Mouse (Mus musculus): Measurements from ENCODE around the gene Cd80. TPM values are rescaled to one million over a fixed set of nuclear protein-coding genes. Genes with fewer than 3 reads are reported as not detected.
"Not testable (repeated sequence)": the region's sequence is repeated elsewhere in the genome, so short reads cannot be mapped to it uniquely, and the experiment has no call there.

Cd80 gene
- total and polyA plus RNA-seq, 3 experiments, result 39.5 to 57.8 (median 46.2) TPM

GRCm38 (mm10) chr16:38445576-38445975, 9.8 kb upstream of the Cd80 start:
- Histone ChIP-seq H3K36me3 (replicated peaks in 1 of 2; ENCODE audit: control insufficient read depth in 1 of 2, insufficient read depth in 1 of 2, low read length in 1 of 2) (peaks cover 55 to 78% of the 10 kb centered on the region in 2 experiments), H3K79me2 (replicated peaks; ENCODE audit: control insufficient read depth, extremely low read depth, insufficient read depth, poor library complexity, severe bottlenecking) (peaks cover 8% of the 10 kb centered on the region; the same call in 1 of the 2 replicates), H3K4me2 (ENCODE audit: insufficient read depth, low read depth, poor library complexity, severe bottlenecking) (no peak overlapping the region), H3K4me1 (ENCODE audit: control insufficient read depth in 1 of 2, insufficient read depth in 2 of 2) (peaks cover 18 to 61% of the 10 kb centered on the region in 2 experiments), H3K4me3 (replicated peaks in 1 of 3; ENCODE audit: low read depth in 2 of 3, low read length in 2 of 3, poor library complexity in 1 of 3) (no peak overlapping the region), H3K27ac (ENCODE audit: insufficient read depth, low read depth) (no peak overlapping the region), H3K27me3 (replicated peaks) (no peaks in the 10 kb centered on the region), H3K9me3 (replicated peaks; ENCODE audit: low read length) (peaks cover 14% of the 10 kb centered on the region), H3K9ac (ENCODE audit: insufficient read depth, low read depth) (no peak overlapping the region)
- in situ Hi-C loops (cut with MboI; ENCODE audit: low pct_ligation_motif_present, low pct_unique_long_range_greater_than_20kb, low sequenced_read_pairs), result no loop called here
- dilution Hi-C loops (cut with MboI; ENCODE audit: extremely low pct_ligation_motif_present, extremely low pct_unique_long_range_greater_than_20kb, low sequenced_read_pairs), result no loop called here
- no peak for TF ChIP-seq UBTF (IDR thresholded peaks at IDR 0.05; ENCODE audit: low read depth, low read length)
- no peak for TF ChIP-seq POLR2AphosphoS2 (IDR thresholded peaks at IDR 0.05; ENCODE audit: low read depth, low read length)
- no peak for TF ChIP-seq RCOR1 (conservative IDR thresholded peaks at IDR 0.05; ENCODE audit: low read depth, low read length)
- no peak for TF ChIP-seq MXI1 (IDR thresholded peaks at IDR 0.05; ENCODE audit: low read depth, low read length)
- no peak for TF ChIP-seq JUND (conservative IDR thresholded peaks at IDR 0.05; ENCODE audit: low read depth, low read length)
- no peak for TF ChIP-seq TCF12 (IDR thresholded peaks at IDR 0.05; ENCODE audit: low read depth, low read length)
- no peak for TF ChIP-seq MAX (IDR thresholded peaks at IDR 0.05; ENCODE audit: low read length)
- no peak for TF ChIP-seq ETS1 (conservative IDR thresholded peaks at IDR 0.05; ENCODE audit: low read depth, low read length)
- TF ChIP-seq PAX5 (IDR thresholded peaks at IDR 0.05; ENCODE audit: low read length), result no peak
- TF ChIP-seq USF2 (conservative IDR thresholded peaks at IDR 0.05; ENCODE audit: low read depth, low read length), result no peak
- no peak for TF ChIP-seq RAD21 (IDR thresholded peaks at IDR 0.05; ENCODE audit: low read depth, low read length)
- TF ChIP-seq SMC3 (IDR thresholded peaks at IDR 0.05; ENCODE audit: low read depth, low read length), result no peak
- no peak for TF ChIP-seq CHD1 (IDR thresholded peaks at IDR 0.05; ENCODE audit: low read depth, low read length)
- no peak for TF ChIP-seq POLR2A (IDR thresholded peaks at IDR 0.05; ENCODE audit: low read depth, low read length)
- TF ChIP-seq ZNF384 (IDR thresholded peaks at IDR 0.05; ENCODE audit: low read depth, low read length), result no peak
- no peak for TF ChIP-seq MAZ (IDR thresholded peaks at IDR 0.05; ENCODE audit: low read depth, low read length)
- DNase-seq (ENCODE audit: extremely low read depth), result no peak

- H3K9ac ChIP-seq (ENCODE audit: insufficient read depth, low read depth); DNase-seq (ENCODE audit: extremely low read depth); H3K27me3 ChIP-seq (replicated peaks); in situ Hi-C loops (cut with MboI; ENCODE audit: low pct_ligation_motif_present, low pct_unique_long_range_greater_than_20kb, low sequenced_read_pairs); H3K79me2 ChIP-seq (replicated peaks; ENCODE audit: control insufficient read depth, extremely low read depth, insufficient read depth, poor library complexity, severe bottlenecking); H3K27ac ChIP-seq (ENCODE audit: insufficient read depth, low read depth); H3K4me3 ChIP-seq (replicated peaks in 1 of 3; ENCODE audit: low read depth in 2 of 3, low read length in 2 of 3, poor library complexity in 1 of 3); H3K4me2 ChIP-seq (ENCODE audit: insufficient read depth, low read depth, poor library complexity, severe bottlenecking); dilution Hi-C loops (cut with MboI; ENCODE audit: extremely low pct_ligation_motif_present, extremely low pct_unique_long_range_greater_than_20kb, low sequenced_read_pairs): not testable (repeated sequence)
- Histone ChIP-seq H3K4me1 (ENCODE audit: control insufficient read depth in 1 of 2, insufficient read depth in 2 of 2) (peaks cover 19 to 60% of the 10 kb centered on the region in 2 experiments), H3K9me3 (replicated peaks; ENCODE audit: low read length) (peaks cover 14% of the 10 kb centered on the region), H3K36me3 (replicated peaks in 1 of 2; ENCODE audit: control insufficient read depth in 1 of 2, insufficient read depth in 1 of 2, low read length in 1 of 2) (peaks cover 55 to 80% of the 10 kb centered on the region in 2 experiments)
Measured at GRCm38 (mm10) chr16:38446141-38446540, 9.2 kb upstream of the Cd80 start.
